Mouse (Mus musculus): ENCODE results near the gene Gm21518. TPM values are rescaled to one million over a fixed set of nuclear protein-coding genes. Genes with fewer than 3 reads are reported as not detected.
"Not testable (repeated sequence)": the region's sequence is repeated elsewhere in the genome, so short reads cannot be mapped to it uniquely, and the experiment has no call there.

The Gm21518 gene
- polyA plus RNA-seq (2016; fragmentation: Nextera tagmentation; extraction: Ambion mirVana) = not detected in 2 replicates

DNA sequence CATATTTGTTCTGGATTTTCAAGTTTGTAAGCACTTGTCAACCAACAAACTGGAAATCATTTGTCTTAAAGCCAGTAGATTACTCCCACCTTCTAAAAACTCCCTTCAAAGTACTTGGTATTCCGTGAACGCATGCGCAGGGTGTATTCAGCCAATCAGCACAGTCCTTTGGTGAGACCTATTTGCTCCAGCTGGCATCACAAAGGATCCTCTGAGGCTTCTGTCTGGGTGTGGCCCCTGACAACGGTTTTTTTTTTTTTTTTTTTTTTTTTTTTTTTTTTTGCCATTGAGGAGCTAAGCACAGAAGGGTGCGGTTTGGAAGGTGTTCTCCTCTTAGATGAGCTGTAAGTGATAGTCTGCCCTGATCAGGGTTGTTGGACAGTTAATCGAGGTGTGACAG lies at the start of gene Gm21518:
Gene Gm21518 (plus strand): TSS at position 301 of the 400 bp plus-strand sequence.
- H3K4me2 ChIP-seq = not testable (repeated sequence)
- no CpG with 5 or more reads among the region's 6 CpGs for WGBS

More for the DNA sequence above, at the start of gene Gm21518:
- not testable (repeated sequence) for H3K9ac ChIP-seq; H3K9me3 ChIP-seq; H3K36me3 ChIP-seq (replicated peaks); H3K27ac ChIP-seq; H3K4me3 ChIP-seq (replicated peaks); ATAC-seq (ENCODE audit: low FRiP score); H3K27me3 ChIP-seq; H3K4me1 ChIP-seq

Measured in forebrain, embryonic 12.5 days (tissue).